Mouse (Mus musculus) kidney, adult 18-20 months (tissue): Measurements from ENCODE around the gene Elmo1.

Experiments
- DNase-seq: peaks from one replicate; pipeline ENCODE4 v3.0.0; 2021

The Elmo1 gene

DNA sequence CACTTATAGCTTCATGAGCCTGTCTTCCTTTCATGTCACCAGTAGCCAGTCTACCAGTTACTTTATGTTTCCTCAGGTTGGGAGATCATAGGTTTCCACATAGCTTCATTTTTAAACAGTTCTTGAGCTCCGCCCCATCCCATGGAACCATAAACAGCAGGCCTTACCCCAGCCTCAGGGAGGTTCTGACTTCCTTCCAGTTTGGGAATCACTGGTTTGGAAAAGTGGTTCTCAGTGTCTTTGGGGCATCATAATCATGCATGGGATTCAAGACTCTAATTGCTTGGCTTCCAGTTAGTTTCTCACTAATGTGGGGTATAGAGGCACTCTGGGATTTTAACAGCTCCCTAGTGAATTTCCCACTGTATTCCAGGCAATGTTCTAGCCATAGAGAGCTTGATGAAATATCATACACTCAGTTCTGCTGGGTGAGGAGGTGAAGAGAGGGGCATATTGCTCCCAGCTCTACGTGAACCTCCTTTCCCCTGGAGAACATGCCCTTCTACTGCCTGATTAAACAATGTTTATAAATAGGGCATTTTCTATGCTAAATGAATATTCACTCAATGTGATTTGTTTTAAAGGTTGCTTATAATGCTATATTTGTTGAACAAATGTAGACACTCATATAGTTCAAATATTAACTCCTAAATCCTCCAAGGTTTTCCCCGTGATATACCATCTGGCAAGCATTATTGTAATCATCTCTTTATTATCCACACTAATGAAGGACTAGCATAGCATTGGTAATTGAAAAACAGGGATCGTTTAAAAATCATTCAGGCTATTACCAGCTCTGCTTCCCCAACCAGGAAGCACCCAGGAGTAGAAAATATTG is 244.9 kb downstream of the Elmo1 start:
- DNase-seq: no peak

DNA sequence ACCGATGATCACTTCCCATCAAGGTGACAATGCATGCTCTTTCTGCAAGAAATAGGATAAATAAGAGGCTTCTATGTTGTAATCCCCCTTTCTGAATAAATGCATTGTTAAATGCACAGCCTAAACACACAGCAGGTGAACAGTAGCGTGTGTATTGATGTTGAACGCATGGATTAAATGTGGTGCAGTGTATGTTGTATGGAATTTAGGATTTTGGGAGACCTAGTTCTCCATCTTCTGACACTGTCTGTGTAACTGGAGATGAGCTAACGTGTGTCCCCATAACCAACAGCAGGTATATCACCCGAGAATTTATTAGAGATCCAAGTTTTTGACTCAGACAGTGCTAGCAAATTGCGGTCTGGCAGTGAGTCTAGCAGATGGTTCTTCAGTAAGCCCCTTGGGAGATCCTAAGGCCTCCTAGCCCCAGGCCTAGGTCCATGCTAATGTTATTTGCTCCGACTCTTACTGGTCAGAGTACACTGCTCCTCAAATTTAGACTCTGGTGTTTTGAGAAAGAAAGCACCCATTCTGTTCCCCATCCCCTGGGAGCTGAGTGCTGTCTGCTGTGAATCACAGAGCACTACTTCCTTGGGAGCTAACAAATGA is 245.6 kb downstream of the Elmo1 start:
- DNase-seq: no peak

DNA sequence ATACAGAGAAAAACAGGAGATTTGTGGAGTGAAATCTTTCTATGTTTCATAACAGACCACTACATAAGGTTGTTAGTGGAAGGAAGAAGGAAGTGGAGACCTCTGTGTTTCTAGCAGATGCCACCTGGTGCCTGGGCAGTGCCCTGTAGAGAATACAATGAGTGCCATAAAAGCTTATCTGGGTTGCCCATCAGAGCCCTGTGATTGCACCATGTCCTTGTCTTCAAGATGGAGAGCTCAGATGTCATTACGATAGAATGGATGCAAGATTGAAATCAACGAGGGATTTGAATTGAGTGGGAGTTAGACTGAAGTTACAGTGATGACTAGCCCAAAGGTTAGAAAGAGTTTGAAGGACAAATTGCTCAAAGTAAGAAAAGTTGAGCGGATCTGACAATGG is 252.5 kb downstream of the Elmo1 start:
- no peak for DNase-seq

DNA sequence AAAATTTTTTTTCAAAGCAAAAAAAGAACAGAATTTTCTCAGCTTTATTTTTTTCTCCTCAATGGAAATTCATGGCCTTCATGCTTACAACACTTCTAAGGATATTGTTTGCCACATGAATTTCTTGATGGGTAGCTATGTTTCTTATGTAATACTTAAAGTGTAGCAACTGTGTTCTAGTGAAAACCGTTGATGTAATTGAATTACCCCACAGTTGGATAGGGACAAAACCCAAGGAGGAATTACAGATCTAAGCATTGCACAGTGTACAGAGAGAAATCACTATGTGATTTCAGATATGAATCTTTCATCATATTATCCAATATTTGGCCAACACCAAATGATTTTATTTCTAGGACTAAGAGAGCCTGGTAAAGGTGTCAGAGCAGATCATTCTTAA is 259.4 kb downstream of the Elmo1 start:
- DNase-seq: no peak

DNA sequence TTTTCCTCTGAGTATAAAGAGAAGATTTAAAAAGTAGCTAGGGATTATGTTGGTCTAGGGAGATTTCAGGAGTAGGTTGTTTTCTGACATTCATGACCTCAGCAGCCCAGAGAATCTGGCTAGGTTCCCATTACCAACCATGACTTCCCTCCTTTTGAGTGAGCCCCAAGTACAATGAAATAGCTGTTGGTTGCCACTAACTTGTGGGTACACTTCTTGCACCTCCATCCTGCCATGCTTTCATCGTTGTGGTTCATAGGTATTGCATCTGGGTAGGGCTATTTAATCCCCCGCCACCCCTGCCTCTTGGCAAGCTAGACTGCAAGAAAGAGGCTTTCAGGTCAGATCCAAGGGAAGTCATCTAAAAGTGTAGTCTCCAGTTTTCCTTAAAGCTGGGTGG is 262.2 kb downstream of the Elmo1 start:
- DNase-seq: no peak

DNA sequence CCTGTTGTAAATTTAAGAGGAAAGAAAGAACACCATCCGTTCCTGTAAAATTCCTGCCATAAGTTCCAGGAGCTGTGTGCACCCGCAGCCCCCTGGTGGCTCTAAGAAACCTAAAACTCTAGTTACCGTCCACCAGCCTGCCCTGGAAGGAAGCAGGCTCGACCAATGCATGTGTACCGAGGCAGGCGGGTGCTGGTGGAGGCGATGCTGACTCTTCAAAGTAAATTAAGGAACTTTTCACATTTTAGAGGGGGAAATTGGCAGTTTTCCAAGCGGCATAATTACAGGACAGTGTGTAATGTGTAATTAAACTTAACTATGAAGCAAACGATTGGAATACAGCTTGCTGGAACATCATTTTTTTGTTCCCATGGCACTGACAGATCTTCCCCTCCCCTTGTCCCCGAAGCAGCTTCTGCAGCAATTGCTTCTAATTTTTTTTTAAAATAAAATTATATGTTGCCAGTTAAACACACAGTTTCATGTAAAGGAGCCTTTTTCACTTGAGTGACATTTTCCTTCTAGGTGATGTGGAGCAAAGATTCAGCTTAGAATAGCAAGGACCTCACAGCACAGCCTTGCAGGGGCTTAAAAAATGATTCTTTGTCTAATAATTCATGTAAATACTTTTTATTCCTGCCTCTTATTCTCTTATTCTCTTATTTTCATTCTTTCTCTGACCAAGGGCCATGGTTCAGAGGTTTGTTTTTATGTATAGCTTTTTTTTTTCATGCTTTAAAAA is 263.6 kb downstream of the Elmo1 start:
- no peak for DNase-seq

DNA sequence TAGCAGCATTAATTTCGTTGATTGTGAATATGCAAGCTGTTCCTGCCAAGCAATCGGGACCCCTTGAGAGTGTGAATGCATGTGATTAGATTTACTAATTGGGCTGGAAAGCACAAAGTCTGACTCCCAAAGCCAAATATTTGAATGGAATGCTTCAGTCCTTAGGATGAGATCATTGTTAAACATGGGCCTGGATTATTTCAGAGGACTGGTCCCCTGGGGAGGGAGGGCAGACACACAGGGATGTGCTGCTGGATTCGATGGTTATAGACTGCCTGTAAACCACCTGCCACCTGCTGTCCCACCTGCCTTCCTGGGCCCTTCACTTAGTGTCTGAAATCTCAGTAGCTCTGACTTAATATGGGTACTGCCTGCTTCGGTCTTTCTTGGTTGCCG is 264.2 kb downstream of the Elmo1 start:
- DNase-seq: no peak

DNA sequence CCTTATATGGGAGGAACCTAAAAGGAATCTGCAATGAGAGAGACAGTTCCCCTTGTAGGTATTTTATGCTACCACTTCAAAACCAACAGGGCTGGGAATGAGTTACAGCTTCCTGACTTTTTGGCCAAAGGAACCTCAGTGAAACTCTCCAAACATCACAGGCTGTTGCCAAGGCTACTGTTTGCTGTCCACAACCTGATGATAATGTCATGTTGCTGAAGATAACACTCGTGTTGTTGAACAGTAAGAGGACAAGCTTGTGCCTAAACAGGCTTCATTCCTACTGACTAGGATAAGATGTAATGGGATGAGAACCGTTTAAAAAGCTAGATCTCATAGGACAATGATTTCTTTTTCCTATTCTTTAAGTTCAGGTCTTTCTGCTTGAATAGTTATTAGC is 272.1 kb downstream of the Elmo1 start:
- DNase-seq: no peak

DNA sequence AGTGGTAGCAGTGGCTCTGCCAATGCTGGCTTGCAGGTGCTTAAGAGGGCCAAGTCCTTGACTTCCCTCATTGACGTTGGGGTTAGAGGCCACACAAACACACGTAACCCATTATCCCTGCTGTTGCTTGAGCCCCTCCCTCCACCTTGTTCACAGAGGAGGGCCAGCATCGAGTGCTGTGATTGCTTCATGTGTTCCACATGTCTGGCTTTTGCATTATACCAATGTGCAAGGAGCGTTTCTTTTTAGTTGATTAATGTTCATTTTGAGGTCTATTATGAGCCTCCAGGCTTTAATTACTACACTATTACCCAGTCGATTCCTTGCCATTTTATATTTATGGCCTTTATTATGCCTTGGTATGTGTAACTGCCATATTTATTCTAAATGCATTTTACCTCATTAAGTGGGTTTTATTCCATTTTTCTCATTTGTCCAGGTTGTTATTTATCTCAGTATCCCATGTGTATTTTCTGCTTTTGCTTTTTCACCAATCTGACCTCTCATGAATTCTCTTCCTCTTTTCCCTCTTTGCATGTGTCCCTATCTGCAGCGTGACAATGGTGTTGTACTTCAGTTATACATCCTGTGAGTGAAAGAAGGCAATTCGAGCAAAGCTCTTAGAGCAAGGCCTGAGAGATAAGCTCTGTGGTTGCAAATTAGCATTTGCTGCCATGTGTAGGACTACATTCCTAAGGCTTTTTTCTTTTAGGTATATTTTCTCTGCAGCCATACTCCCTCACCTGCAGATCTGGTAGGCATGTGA is 275.6 kb downstream of the Elmo1 start:
- no peak for DNase-seq

DNA sequence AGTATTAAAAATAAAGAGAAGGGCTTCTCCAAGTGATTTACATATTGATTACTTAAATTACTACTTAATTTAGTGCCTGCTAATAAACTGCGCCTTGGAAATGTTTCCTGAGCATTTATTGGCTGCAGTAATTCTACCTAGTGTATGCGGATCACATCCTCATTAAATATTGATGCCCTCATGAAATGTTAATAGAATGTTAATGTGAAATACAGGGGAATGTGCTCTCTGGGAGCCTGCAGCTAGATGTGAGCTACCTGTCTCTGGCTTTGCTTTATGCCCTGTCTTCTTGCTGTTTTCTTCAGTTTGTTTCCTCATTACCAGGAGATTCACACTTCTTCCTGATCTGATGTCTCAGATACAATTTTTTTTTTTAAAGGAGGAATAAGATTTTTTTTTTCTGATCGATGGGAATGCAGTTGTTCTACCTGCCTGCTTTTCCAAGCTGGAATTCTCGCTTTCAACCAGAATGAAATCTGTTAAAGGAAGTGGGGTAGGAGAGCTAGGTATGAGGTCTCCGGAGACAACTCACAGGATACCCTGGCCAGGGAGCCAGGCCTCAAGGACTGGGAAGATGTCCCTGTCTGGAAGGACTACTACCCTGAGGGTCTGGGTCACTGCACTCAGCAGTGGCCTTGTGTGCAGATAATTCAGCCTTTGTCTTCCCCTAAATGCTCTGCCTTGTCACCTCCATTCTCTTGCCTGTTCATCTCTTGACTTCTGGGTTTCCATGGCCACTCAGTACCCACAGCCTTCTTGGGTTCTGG is 279.8 kb downstream of the Elmo1 start:
- no peak for DNase-seq

DNA sequence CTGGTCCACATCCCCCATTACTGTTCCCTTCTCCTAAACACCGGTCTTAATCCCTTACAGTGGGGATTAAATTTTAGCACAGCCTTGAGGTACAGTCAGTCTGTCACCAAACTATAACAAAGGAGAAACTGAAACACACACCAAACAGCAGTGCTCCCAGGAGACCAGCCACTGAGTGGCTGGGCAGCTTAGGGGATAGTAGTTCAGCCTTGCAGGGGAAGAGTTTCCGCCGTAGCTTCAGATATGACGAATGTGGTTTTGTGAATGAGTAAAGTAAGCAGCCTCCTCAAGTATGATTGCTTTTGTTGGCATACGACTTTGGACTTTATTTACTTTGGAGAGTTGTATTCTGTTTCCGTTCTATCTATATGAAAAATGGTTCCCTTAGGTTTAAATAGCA is 281.1 kb downstream of the Elmo1 start:
- DNase-seq: no peak

DNA sequence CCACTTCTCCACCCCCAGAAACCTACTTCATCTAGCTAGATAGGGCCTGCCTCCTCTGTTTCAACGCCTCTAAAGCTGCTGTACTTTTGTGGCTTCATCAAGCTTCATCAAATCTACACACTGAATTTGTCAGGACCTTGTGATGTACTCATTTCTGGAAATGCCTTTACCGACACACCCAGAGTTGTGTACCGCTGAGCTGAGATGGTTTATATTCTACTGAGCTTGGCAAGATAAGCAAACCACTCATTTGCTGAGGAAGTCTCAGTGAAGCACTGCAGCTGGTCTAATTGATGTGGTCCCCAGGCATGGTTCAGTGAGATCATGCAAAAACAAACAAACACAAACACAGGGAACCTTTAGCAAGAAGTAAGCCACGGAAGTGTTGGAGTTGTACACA is 281.9 kb downstream of the Elmo1 start:
- DNase-seq: no peak

DNA sequence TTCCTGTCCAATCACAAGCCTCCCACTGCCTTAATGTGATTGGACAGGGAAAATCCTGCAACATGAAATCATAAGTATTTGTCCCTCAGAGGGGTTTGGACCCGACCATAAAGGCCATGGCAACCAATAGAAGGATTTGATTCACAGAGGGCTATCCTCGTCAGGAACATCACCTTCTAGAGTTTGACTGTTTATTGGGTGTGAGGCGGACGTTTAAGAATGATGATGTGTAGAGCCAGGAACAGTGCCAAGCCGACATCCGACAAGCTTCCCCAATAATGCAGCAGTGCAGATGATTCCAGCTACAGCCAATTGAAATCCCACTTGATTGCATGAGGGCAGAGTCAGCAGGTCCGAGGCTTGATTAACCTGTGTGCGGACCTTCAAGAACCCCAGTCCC is 288.5 kb downstream of the Elmo1 start:
- DNase-seq: no peak

DNA sequence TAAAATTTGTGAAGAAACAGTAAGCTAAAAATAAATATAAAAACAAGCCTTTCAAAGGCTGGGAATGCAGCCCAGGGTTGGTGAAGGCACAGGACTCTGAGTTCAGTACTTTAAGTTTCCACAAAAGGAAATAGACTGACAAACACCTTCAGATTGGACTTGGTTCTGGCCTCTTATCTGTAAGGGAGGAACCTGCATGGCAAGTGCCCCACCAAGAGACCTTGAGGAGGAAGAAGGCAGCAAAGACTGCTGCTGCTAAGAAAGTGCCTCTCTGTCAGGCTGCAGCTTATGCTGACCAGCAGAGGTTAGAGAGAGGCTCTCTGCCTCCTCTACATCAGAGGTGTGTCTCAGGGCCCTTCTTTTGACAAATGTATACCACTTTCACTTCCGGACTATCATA is 293.5 kb downstream of the Elmo1 start:
- DNase-seq: no peak

DNA sequence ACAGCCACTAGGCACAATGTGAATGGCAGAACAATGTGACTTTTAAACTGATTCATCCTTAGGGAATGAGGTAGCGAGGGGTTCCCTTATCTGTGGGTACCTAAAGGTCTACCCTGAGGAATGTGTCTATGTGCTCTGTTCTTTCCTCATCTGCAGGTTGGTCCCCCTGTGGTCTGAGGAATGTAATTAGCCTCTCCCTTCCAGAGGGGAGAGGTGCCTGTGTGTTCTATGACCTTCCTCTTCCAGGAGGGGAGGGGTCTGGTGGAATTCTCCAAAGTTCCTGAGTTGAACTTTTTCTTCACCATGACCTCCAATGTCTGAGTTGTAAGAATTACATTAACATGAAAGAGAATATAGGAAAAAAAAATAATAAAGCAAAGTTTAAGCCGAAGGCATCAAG is 294.4 kb downstream of the Elmo1 start:
- DNase-seq: no peak

DNA sequence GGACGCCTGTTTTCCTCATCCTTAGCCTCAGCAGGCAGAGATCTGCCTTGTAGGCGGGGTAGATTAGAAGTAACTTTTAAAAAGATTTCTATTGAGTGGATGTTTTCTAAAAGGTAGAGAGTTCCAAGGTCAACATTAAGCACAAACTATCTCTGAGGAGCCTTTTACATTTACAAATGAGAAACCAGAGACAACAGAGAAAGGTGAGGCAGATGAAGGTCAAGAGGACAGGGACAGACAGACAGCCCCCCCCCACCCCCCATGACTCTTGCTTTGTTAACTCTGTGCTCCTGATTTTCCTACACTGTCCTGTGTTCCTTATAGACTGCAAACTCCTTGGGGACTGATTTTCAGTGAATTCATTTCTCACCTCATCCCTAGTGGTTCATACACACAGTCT is 295.0 kb downstream of the Elmo1 start:
- no peak for DNase-seq

DNA sequence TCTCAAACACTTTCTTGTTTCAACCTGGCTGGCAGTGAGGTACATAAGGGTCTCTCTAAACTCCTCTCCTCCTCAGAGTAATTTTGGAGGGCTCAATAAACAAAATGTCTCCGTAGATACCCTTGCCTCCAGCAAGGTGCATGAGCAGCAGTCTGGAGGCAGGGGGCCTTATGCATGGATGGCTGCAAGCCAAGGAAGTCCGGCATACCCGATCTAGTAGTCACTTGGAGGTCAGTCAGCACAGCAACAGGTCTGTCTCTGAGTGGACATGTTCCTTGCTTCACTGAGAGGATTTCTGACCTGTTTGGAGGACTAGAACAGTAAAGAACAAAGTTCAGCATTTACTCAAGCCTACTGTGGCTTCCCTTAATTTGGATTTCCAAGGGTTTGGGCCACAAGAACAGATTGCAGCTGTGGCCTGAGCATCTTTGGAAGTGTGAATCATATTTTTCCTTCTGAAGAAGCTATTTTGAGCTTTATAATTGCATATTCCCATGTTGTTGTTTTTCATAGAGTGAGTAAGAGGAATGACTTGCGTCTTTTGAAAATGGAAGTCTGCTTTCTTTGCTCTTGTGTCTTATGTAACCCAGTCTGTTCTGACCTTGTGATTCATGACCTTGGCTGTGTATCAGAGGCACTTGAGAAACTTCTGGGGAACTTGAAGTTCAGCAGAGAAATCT is 296.2 kb downstream of the Elmo1 start:
- no peak for DNase-seq

DNA sequence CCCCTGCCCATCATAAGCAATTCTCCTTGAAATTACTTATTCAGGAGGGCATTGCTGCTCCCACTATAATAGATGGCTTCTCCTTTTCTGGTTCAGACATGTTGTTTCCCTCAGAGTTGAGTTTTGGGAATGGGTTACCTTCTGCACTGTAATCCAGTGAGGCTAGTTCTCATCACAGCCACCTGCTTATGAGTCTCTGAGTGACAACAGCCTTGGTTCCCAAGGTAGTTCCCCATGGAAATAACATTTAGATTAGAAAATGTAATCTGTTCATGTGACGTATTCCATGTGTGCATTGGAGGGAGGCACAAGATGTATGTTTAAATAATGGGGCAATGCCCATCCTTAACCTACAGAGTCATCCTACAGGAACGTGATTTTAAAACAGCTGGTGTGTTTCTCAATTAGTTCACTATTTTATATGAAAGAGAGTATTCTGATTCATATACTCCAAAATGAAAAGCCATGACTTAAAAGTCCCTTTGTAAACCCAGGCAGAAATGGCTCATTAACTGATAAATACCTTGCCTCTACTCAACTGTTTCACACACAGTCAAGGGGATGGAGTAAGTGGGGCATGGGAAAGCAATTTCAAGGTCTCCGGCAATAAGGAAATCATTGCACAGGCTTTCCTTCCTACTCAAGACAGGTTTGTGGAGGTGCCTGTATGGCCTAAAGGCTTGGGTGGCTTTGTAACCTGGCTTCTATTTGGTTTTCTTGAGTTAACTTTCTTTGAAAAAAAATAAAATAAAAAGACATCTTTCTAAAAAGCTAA is 302.6 kb downstream of the Elmo1 start:
- DNase-seq: no peak

DNA sequence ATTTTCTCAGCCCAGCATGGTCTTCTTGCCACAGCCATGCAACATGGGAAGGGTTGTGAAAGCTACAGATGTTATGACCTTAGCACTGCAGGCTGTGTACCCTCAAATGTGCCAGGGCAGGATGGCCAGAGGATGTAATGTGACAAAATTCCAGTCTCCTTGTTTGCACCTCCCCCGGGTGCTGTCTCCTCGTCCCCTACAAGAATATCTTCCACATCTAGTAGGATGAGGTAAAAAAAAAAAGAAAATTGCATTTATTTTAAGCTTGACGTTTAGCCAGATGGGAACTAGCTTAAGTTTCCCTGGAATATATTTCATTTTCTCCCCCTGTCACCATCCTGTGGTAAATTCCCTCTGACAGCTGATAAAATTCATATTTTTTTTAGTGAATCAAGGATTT is 307.3 kb downstream of the Elmo1 start:
- DNase-seq: no peak

DNA sequence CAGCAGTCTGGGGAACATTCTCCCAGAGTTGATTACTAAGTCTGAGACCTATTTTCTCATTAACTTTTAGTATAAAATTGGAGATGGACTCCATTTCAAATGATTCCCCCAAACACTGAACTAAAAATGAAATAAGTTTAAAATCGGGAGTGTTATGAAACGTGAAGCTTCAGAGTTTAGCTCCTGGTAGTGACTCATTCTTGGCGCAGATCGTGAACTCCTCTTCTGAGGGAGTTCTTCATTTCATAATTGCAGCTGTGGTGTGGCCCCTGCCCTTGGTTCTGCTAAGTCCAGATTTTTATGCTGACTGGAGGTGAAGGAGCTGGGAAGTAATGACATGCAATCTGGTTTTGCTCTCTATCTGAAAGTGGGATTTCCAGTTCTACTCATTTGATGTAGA is 307.9 kb downstream of the Elmo1 start:
- no peak for DNase-seq

DNA sequence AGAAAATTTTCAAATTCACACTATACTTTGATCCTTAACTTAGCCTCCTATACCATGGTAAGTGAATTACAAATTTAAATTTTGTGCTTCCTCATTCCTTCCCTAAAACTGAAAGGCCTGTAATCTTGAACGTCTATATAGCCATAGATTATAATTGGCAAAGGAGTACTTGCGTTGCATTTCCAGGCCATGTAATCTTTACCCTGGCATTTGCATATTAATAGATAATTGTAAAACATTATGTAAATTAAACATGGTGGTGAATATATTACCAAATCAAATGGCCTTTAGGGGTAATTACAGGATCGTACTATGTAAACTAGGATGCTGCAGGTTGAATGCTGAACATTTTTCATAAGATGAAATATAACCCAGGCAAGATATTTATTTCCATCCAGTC is 314.1 kb downstream of the Elmo1 start:
- DNase-seq: no peak
